Mouse (Mus musculus): ENCODE results near the gene Atxn7l1.

- TF ChIP-seq MAX (IDR thresholded peaks at IDR 0.05; ENCODE audit: low read depth) (no peak), MYOG (IDR thresholded peaks at IDR 0.05; ENCODE audit: control insufficient read depth in 1 of 3, insufficient read depth in 1 of 3, insufficient read length in 2 of 3, low read depth in 2 of 3) (no peak), POLR2A (IDR thresholded peaks at IDR 0.05; ENCODE audit: insufficient read length, low read depth) (no peak), E2F4 (IDR thresholded peaks at IDR 0.05; ENCODE audit: insufficient read depth) (no peak), POLR2AphosphoS2 (IDR thresholded peaks at IDR 0.05; ENCODE audit: insufficient read length, low read depth) (no peak)
Measured at GRCm38 (mm10) chr12:33205255-33205654, 57.8 kb downstream of the Atxn7l1 start.

All from myocyte (in vitro differentiated cells).